Mouse (Mus musculus) megakaryocyte, embryonic 14.5 days (primary cell): ENCODE measurements around the gene Ptges2.

ENCODE experiments used
- FLI1 ChIP-seq: IDR thresholded peaks from 2 replicates; pipeline ENCODE4 v1.6.1; 2012; ENCODE audit warnings: low read length, inconsistent platforms, mixed read lengths
- GATA1 ChIP-seq: IDR thresholded peaks from 3 replicates; pipeline ENCODE4 v1.6.1; 2012; ENCODE audit warnings: mixed read lengths, low read length, inconsistent platforms, borderline replicate concordance

DNA sequence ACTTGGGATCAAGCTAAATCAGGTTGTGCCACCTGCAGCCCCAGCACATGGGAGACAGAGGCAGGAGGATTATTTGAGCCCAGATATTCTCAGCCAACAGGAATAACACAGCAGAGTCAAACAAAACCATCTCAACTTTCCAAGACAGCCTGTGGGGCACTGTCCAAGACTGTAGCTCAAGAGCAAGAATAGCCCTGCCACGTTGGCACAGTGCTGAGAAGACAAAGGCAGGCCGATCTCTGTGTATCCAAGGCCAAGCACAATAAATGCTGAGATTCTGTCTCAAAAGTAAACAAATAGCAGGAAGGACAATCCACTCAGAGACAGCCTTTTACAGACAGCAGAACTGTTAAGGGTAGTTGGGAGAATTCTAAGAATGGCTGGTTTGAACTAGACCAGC lies 44.5 kb downstream of the Ptges2 start:
- TF ChIP-seq GATA1 (no peak), FLI1 (no peak)
